Mouse (Mus musculus): ENCODE measurements around the gene C2cd3. TPM values are rescaled to one million over a fixed set of nuclear protein-coding genes. Genes with fewer than 3 reads are reported as not detected.

C2cd3 gene
- polyA plus RNA-seq, 1 experiment from 2014 or later: 42.3 TPM

Other genes with a start within 250 kb of the C2cd3 start
- gene Lipt2, start 213.0 kb upstream of the C2cd3 start, polyA plus RNA-seq (2014; fragmentation: Nextera tagmentation; extraction: Ambion mirVana): 22.9 and 24.2 TPM in 2 replicates
- 2.4 and 3.8 TPM in 2 replicates for gene Kcne3, start 195.7 kb upstream of the C2cd3 start, polyA plus RNA-seq (2014; fragmentation: Nextera tagmentation; extraction: Ambion mirVana)
- gene Pgm2l1, start 144.8 kb upstream of the C2cd3 start, polyA plus RNA-seq (2014; fragmentation: Nextera tagmentation; extraction: Ambion mirVana): 8.9 and 10.4 TPM in 2 replicates
- gene P4ha3, start 86.7 kb upstream of the C2cd3 start, polyA plus RNA-seq (2014; fragmentation: Nextera tagmentation; extraction: Ambion mirVana): 4.9 and 6.1 TPM in 2 replicates
- 116 and 124 TPM in 2 replicates for gene Ppme1, start 74 bp downstream of the C2cd3 start, polyA plus RNA-seq (2014; fragmentation: Nextera tagmentation; extraction: Ambion mirVana)
- gene Ucp3, start 100.8 kb downstream of the C2cd3 start, polyA plus RNA-seq (2014; fragmentation: Nextera tagmentation; extraction: Ambion mirVana): not detected in 2 replicates
- 88.8 and 95.4 TPM in 2 replicates for gene Ucp2, start 121.1 kb downstream of the C2cd3 start, polyA plus RNA-seq (2014; fragmentation: Nextera tagmentation; extraction: Ambion mirVana)
- 0.25 and 0.84 TPM in 2 replicates for gene Dnajb13, start 142.7 kb downstream of the C2cd3 start, polyA plus RNA-seq (2014; fragmentation: Nextera tagmentation; extraction: Ambion mirVana)
- gene Coa4, start 164.8 kb downstream of the C2cd3 start, polyA plus RNA-seq (2014; fragmentation: Nextera tagmentation; extraction: Ambion mirVana): 18.9 and 20.0 TPM in 2 replicates
- gene Rab6a, start 235.2 kb downstream of the C2cd3 start, polyA plus RNA-seq (2014; fragmentation: Nextera tagmentation; extraction: Ambion mirVana): 194 and 200 TPM in 2 replicates
- 57.4 and 60.8 TPM in 2 replicates for gene Mrpl48, start 236.1 kb downstream of the C2cd3 start, polyA plus RNA-seq (2014; fragmentation: Nextera tagmentation; extraction: Ambion mirVana)